Mouse (Mus musculus) kidney, adult 8-10 months (tissue): Measurements from ENCODE around the gene Cpa4.

Experiments used
- DNase-seq, 2 experiments: peaks; one replicate each; pipeline ENCODE4 v3.0.0; 2022

The Cpa4 gene

GRCm38 (mm10) chr6:30638674-30639268, 70.6 kb downstream of the Cpa4 start, which contains the start of gene Cpa1:
Gene Cpa1, plus strand, starts transcription at chr6:30639218.
- no peak for DNase-seq
